Mouse (Mus musculus) limb, embryonic 11.5 days (tissue): Measurements from ENCODE around the gene Dph6. TPM values are rescaled to one million over a fixed set of nuclear protein-coding genes. Genes with fewer than 3 reads are reported as not detected.

ENCODE experiments used
- ATAC-seq: fragments of 200-750 bp; cut with Nextera tagmentation; 2 replicates; pipeline ENCODE4 v1.8.0; 2017; ENCODE audit warnings: low read depth; ENCODE audit not compliant: insufficient number of reproducible peaks, low FRiP score, low TSS enrichment
- DNase-seq: peaks from one replicate; pipeline ENCODE4 v3.0.0-alpha.2; 2015; ENCODE audit warnings: low spot score
- H3K27ac ChIP-seq: fragments of 300-500 bp; sonication (generic); replicated peaks from 2 replicates; pipeline ENCODE4 v1.5.1; 2014; ENCODE audit warnings: low read depth, mild to moderate bottlenecking, low read length
- H3K27me3 ChIP-seq: fragments of 300-500 bp; sonication (generic); 2 replicates; pipeline ENCODE4 v1.6.1; 2014; ENCODE audit warnings: mild to moderate bottlenecking, low read length, mixed read lengths; ENCODE audit not compliant: control insufficient read depth, insufficient read depth
- H3K36me3 ChIP-seq: fragments of 300-500 bp; sonication (generic); 2 replicates; pipeline ENCODE4 v1.6.1; 2014; ENCODE audit warnings: mild to moderate bottlenecking, low read length, moderate library complexity, mixed read lengths; ENCODE audit not compliant: control insufficient read depth, insufficient read depth
- H3K4me1 ChIP-seq: fragments of 300-500 bp; sonication (generic); 2 replicates; pipeline ENCODE4 v1.6.1; 2014; ENCODE audit warnings: low read length, mixed read lengths; ENCODE audit not compliant: control insufficient read depth, insufficient read depth
- H3K4me2 ChIP-seq: fragments of 300-500 bp; sonication (generic); 2 replicates; pipeline ENCODE4 v1.6.1; 2014; ENCODE audit warnings: low read depth, mild to moderate bottlenecking, moderate library complexity; ENCODE audit not compliant: severe bottlenecking
- H3K4me3 ChIP-seq: fragments of 300-500 bp; sonication (generic); 2 replicates; pipeline ENCODE4 v1.5.1; 2014; ENCODE audit warnings: low read depth, low read length
- H3K9ac ChIP-seq: fragments of 300-500 bp; sonication (generic); 2 replicates; pipeline ENCODE4 v1.6.1; 2014; ENCODE audit warnings: mild to moderate bottlenecking, low read length
- H3K9me3 ChIP-seq: fragments of 300-500 bp; sonication (generic); 2 replicates; pipeline ENCODE4 v1.6.1; 2016; ENCODE audit warnings: low read length; ENCODE audit not compliant: control insufficient read depth
- WGBS: fragments of 180-500 bp; shearing (Covaris S2); extraction: QIAGEN DNeasy Blood & Tissue Kit; methylation state at CpG from one replicate; pipeline ENCODE4 v1.1.7; 2014; 5-methylcytosine and 5-hydroxymethylcytosine counted together
- polyA plus RNA-seq: library from polyadenylated mRNA; unstranded; fragments of >200 nt; fragmentation: Nextera tagmentation; extraction: Ambion mirVana; gene quantifications from 2 replicates; pipeline ENCODE4 v1.2.1, GENCODE M21; 2014

Gene Dph6
- 23.3 and 24.3 TPM in 2 replicates for polyA plus RNA-seq

DNA sequence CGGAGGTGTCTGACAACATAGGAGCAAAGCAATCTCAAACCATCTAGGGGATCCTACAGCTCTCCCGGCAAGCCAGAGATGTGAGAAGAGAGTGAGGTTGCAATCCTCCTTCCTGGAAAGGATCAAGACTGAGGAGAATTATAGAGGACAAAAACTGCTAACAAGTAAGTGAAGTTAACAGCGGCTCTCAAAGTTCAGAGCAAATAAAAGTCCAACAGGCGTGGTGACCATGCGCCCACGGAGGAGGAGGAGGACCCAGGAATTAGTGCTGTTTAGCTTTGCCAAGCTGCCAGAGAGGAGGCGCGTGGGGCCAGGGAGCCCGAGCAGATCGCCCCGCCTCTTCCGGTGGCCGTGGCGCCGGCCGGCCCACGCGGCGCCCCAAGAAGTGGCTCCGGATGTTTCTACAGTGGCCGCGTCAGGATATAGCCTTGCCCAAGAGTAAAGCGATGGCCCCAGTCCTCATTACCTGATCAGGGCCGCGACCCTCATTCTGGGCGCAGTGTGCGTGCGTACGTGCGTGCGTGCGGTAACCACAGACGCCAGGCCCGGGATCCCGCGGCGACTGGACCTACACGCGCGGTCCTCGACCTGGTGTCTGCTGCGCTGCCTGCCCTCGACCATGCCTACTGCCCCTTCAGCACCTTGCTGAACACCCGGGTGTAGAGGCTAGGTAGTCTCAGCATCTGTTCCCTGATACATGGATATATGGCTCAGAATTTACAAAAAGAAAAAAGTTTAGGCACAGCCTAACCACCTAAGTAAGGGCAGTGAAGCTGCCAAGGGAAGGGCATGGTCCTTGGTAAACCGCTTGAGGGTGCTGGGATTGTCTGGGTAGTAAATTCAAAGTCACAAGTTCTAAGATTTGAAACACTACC is at the start of gene Dph6:
Gene Dph6, minus strand, starts transcription at position 600 of the 875 bp plus-strand sequence.
- Histone ChIP-seq H3K4me2 (peak within 1 kb of the TSS; percentile 55), H3K27me3 (no peaks in the 10 kb centered on the region), H3K9me3 (no peaks in the 10 kb centered on the region), H3K27ac (peak within 1 kb of the TSS; percentile 79), H3K9ac (peak within 1 kb of the TSS; percentile 79), H3K36me3 (no peaks in the 10 kb centered on the region), H3K4me1 (no peaks in the 10 kb centered on the region), H3K4me3 (peak within 1 kb of the TSS; percentile 60)
- ATAC-seq (peak; percentile 93), DNase-seq (peak; percentile 91)
- under 1% methylated on average over 45 of the region's 45 CpGs for WGBS

DNA sequence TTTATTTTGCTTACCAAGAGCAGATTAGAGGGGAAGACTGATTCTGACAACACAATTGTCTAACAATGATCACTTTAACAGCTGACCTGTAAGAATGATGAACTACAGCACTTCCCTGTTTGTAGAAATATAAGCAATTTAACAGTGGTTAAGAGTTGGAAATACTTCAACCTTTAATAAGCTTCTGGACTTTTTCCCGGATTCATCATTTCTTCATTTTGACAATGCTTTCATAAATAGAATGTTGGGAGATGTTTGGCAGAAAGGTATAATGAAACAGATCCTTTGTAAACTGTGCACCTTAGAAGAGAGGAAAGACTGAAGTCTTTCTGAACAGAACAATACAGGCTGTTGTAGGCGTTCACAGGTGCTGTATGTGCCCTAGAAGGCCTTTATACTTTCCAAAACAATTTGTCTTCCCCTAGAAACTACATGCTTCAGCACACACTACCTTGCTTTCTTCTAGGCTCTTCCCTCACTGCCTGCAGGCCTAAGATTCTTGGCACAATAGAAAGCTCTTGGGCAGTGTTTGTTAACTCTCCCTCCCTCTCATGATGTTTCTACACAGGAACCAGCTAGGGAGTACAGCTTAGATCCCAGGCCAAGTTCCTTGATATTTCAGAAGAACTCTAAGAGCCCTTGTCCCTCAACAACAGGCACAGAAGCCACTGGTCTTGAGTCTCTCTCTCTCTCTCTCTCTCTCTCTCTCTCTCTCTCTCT is 46.4 kb upstream of the Dph6 start:
- H3K9ac ChIP-seq: no peak overlapping the region
- H3K27ac ChIP-seq: no peak overlapping the region
- DNase-seq (no peak), ATAC-seq (no peak)
- H3K4me3 ChIP-seq: no peak overlapping the region
- H3K9me3 ChIP-seq: no peaks in the 10 kb centered on the region
- H3K4me1 ChIP-seq: no peaks in the 10 kb centered on the region
- no peak overlapping the region for H3K4me2 ChIP-seq
- H3K27me3 ChIP-seq: no peaks in the 10 kb centered on the region
- WGBS: 89% methylated on average over 2 of the region's 2 CpGs
- H3K36me3 ChIP-seq: no peaks in the 10 kb centered on the region

DNA sequence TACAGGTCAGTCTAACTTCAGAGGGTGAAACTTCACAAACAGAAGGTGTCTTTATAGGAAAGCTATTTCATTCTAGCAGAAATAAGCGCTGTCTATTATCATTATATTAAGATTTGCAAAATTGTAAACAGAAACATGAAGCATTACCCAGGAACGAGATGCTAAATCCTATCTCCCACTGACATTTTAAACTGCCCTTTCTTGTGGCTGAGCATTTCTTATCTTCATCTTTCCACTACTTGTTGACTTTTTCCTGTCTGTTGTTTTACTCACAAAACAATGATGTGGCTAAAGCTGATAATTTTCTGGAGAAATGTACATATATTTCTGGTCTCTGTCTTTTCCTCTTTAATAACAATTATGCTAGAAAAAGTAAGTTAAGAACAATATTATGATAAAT is 36.8 kb upstream of the Dph6 start:
- Histone ChIP-seq H3K4me3 (no peak overlapping the region), H3K4me2 (no peak overlapping the region), H3K4me1 (no peaks in the 10 kb centered on the region), H3K36me3 (no peaks in the 10 kb centered on the region), H3K9me3 (no peaks in the 10 kb centered on the region), H3K27ac (no peak overlapping the region), H3K27me3 (no peaks in the 10 kb centered on the region), H3K9ac (no peak overlapping the region)
- no peak for DNase-seq
- WGBS: 88% methylated on average over 2 of the region's 2 CpGs
- no peak for ATAC-seq

DNA sequence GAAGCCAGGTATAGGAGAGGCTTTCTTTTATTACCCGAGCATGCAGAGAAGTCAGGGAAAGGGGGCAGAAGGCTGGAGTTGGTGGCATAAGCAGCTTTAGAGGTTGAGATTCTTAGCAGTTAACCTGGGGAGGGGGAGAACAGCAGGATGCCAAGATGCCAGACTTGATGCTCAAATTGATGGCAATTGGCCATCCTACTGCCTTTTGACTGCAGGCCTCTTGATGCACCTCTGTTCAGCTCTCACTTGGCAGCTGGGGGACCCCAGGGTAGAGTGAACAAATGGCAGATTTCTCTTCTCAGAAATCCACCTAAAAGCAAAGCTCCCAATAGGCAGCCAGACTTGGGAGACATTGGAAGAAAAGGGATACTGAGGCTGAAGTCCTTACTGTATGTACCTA is 32.7 kb upstream of the Dph6 start:
- no peak overlapping the region for H3K9ac ChIP-seq
- ATAC-seq (no peak), DNase-seq (no peak)
- H3K36me3 ChIP-seq: no peaks in the 10 kb centered on the region
- no peak overlapping the region for H3K27ac ChIP-seq
- WGBS: 53% methylated on average over 1 of the region's 1 CpGs
- no peak overlapping the region for H3K4me2 ChIP-seq
- no peaks in the 10 kb centered on the region for H3K9me3 ChIP-seq
- no peaks in the 10 kb centered on the region for H3K4me1 ChIP-seq
- H3K27me3 ChIP-seq: no peaks in the 10 kb centered on the region
- H3K4me3 ChIP-seq: no peak overlapping the region

DNA sequence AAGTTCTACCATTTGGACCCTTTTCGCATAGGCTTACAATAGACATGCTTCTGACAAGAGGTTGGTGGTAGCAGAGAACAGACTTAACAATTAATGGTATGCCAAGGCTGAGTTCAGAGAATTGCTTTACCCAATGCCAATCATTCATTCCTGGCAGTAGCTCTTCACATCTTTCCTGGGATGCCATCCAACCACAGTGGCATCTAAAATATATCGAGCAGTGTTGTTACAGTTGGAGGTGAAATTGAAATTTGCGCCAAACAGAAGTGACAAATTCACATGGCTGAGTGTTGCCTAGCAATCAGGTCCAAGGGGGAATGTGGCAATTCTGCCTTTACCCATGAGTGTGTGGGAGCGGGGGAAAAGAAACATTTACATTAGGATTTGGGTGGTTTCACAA is 32.3 kb upstream of the Dph6 start:
- no peaks in the 10 kb centered on the region for H3K27me3 ChIP-seq
- no peak overlapping the region for H3K9ac ChIP-seq
- DNase-seq (no peak), ATAC-seq (no peak)
- H3K9me3 ChIP-seq: no peaks in the 10 kb centered on the region
- H3K4me3 ChIP-seq: no peak overlapping the region
- WGBS: 85% methylated on average over 4 of the region's 4 CpGs
- no peak overlapping the region for H3K27ac ChIP-seq
- no peak overlapping the region for H3K4me2 ChIP-seq
- H3K4me1 ChIP-seq: no peaks in the 10 kb centered on the region
- H3K36me3 ChIP-seq: no peaks in the 10 kb centered on the region

DNA sequence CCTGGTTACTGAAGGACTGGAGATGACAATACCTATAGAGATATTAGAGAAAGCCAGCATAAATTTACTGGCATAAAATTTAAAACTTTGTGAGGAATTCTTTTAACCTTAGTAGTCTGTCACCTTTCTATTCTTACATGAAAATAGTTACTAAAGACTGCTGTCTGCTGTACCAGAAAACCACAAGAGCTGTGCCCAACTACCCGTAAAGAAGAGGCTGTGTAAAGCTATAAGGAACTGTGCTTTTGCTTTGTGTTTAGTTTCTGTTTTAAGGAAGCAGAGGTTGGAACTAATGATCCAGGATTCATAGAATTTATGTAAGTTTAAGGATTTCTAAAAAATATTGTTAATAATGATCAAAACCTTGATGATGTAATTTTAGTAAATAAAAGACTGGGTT is 19.1 kb upstream of the Dph6 start:
- no peak for DNase-seq
- Histone ChIP-seq H3K9ac (no peak overlapping the region), H3K4me3 (no peak overlapping the region), H3K9me3 (no peaks in the 10 kb centered on the region), H3K36me3 (no peaks in the 10 kb centered on the region), H3K4me1 (no peaks in the 10 kb centered on the region), H3K4me2 (no peak overlapping the region), H3K27ac (no peak overlapping the region), H3K27me3 (no peaks in the 10 kb centered on the region)
- ATAC-seq: no peak
- 95% methylated on average over 1 of the region's 1 CpGs for WGBS

DNA sequence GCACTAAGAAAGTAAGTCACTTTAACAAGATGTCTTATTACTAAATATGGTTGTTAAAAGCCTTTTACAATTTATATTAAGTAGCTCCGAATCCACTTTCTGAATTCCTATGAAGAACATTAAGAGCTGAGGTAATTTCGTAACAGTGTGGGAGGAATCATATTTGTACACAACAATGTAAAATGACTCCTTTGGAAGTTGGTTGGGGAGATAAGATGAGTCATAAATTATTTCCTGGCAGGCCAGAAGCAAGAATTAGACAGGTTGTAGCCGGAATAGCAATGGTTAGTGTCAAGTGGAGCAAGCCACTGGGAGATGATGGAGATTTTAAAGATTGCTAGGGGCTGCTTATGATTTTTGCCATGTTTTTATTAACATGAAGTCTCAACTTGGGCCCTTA is 16.2 kb upstream of the Dph6 start:
- H3K27ac ChIP-seq: no peak overlapping the region
- no peak for DNase-seq
- no peak for ATAC-seq
- H3K9ac ChIP-seq: no peak overlapping the region
- H3K27me3 ChIP-seq: no peaks in the 10 kb centered on the region
- H3K4me3 ChIP-seq: no peak overlapping the region
- 76% methylated on average over 3 of the region's 3 CpGs for WGBS
- H3K4me1 ChIP-seq: no peaks in the 10 kb centered on the region
- no peaks in the 10 kb centered on the region for H3K9me3 ChIP-seq
- no peak overlapping the region for H3K4me2 ChIP-seq
- no peaks in the 10 kb centered on the region for H3K36me3 ChIP-seq

DNA sequence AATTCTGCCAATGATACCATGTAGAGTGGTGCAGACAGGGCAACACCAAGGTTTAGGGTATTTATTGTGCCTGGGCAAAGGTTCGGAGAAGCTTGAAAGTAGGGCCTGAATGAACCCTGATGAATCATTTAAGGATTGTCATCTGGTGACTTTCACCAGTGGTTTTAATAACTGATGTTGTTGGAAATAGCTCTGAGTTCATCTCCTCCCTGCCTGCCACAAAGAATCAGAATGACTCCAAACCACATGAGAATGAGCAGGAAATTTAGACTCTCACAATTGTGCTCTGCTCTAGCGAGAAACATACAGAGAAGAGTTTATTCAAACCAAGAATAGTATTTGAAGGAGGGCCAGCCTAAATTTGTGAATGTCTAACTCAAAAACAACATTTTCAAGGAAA is 4.2 kb upstream of the Dph6 start:
- ATAC-seq: no peak
- H3K27ac ChIP-seq: no peak overlapping the region
- no peaks in the 10 kb centered on the region for H3K9me3 ChIP-seq
- no peaks in the 10 kb centered on the region for H3K36me3 ChIP-seq
- 89% methylated on average over 2 of the region's 2 CpGs for WGBS
- no peak overlapping the region for H3K4me2 ChIP-seq
- H3K4me3 ChIP-seq: no peak overlapping the region
- H3K4me1 ChIP-seq: no peaks in the 10 kb centered on the region
- H3K27me3 ChIP-seq: no peaks in the 10 kb centered on the region
- no peak overlapping the region for H3K9ac ChIP-seq
- DNase-seq: no peak
